Mouse (Mus musculus) adrenal gland, adult 8-10 months (tissue): ENCODE results near the gene Cfap126. TPM values are rescaled to one million over a fixed set of nuclear protein-coding genes. Genes with fewer than 3 reads are reported as not detected.
"Not testable (repeated sequence)": the region's sequence is repeated elsewhere in the genome, so short reads cannot be mapped to it uniquely, and the experiment has no call there.

Experiments
- DNase-seq: peaks from one replicate; pipeline ENCODE4 v3.0.0; 2022
- total RNA-seq, 4 experiments: library from RNA; stranded (reverse); gene quantifications; 2 replicates each; pipeline ENCODE4 v1.2.4; 2022

Cfap126 gene
- 1 to 10 TPM; 1.3 to 4.1 (median 3.1) TPM for total RNA-seq

- DNase-seq = peak; percentile 96
These were observed at the start of gene Cfap126 for GRCm38 (mm10) chr1:171113873-171114299. Gene Cfap126, plus strand, starts transcription at chr1:171113918.

DNA sequence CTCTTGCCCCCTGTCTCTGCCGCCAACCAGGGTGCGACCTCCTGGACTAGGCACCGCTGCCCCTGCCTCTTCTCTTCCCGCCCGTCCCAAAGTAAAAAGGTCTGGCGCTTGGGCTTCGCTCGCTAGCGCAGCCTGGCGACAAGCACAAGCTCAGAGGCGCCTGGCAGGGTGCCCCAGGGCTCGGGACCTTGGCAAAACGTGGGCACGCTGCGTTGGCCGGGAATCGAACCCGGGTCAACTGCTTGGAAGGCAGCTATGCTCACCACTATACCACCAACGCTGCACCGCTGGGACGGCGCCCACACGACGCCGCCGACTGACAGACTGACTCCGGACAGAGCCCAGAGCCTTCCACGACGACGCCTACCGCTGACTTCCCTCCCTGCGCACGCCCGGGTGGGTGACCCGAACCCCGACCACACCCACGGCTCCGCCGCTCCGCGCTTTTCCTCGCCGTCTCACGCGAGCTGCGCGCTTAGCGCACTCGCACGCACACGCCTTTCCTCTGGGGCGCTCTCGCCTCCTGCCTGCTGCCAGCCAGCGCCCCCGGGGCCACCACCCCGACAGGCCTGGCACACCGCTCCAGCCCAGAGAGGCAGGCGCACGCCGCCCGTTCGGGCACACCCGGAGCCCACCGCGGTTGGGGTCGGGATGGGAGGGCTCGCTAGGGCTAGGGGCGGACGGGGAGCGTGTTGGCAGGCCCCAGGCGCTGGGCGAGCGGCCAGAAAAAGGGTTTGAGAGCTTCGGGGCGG lies 49.1 kb upstream of the Cfap126 start, which contains the start of gene Fcgr3:
TSS of gene Fcgr3 (minus strand) at position 445 of the 752 bp plus-strand sequence.
- DNase-seq = peak; percentile 77

- DNase-seq = not testable (repeated sequence)
These were observed 48.5 kb upstream of the Cfap126 start for GRCm38 (mm10) chr1:171065243-171065587.

GRCm38 (mm10) chr1:171065768-171066167 lies 48.0 kb upstream of the Cfap126 start:
- DNase-seq = not testable (repeated sequence)

GRCm38 (mm10) chr1:171066583-171066982 lies 47.1 kb upstream of the Cfap126 start:
- not testable (repeated sequence) for DNase-seq

GRCm38 (mm10) chr1:171067928-171068327 lies 45.8 kb upstream of the Cfap126 start:
- not testable (repeated sequence) for DNase-seq

- not testable (repeated sequence) for DNase-seq
These were observed 44.2 kb upstream of the Cfap126 start for GRCm38 (mm10) chr1:171069508-171069907.

GRCm38 (mm10) chr1:171070879-171071278 lies 42.8 kb upstream of the Cfap126 start:
- DNase-seq = not testable (repeated sequence)

- DNase-seq = not testable (repeated sequence)
These were observed 42.0 kb upstream of the Cfap126 start for GRCm38 (mm10) chr1:171071726-171072125.

GRCm38 (mm10) chr1:171072217-171072616 lies 41.5 kb upstream of the Cfap126 start:
- DNase-seq = not testable (repeated sequence)

DNA sequence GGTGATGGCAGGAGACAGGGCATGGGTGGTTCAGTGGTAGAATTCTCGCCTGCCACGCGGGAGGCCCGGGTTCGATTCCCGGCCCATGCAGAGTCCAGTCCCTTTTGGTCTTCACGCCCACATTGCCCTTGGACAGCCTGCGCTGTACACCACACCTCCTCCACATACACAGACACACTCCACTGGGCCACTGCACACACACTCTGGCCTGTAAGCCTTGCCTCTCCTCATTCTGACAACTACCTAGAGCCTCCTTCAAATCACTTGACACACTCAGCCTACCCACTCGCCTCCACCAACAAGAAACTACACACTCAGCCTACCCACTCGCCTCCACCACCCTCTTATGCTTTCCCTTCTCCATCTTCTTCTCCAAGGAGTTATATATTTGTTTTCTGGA lies 39.4 kb upstream of the Cfap126 start:
- not testable (repeated sequence) for DNase-seq

- DNase-seq = not testable (repeated sequence)
These were observed 37.5 kb upstream of the Cfap126 start for GRCm38 (mm10) chr1:171076176-171076575.

GRCm38 (mm10) chr1:171077192-171077591 lies 36.5 kb upstream of the Cfap126 start:
- not testable (repeated sequence) for DNase-seq

DNA sequence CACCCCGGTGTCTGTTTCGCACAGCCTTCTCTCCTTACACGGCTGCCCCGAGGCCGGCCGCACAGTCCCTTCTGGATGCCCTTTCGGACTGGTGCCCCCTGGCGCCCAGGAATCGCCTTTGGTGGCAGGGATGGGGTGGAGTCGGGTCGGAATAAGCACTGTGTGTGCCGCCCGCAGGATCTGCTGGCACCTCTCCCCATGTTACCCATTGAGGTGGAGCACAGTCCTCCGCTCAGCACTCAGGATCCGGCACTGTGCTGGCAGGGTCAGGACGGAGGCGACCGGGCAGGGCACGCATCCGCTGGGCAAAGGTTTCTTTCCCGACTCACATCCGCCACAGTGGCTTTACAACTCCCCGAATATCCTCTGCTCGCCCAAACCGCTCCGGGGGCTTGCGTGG lies 35.8 kb upstream of the Cfap126 start:
- not testable (repeated sequence) for DNase-seq

- not testable (repeated sequence) for DNase-seq
These were observed 35.3 kb upstream of the Cfap126 start for GRCm38 (mm10) chr1:171078419-171078818.

- not testable (repeated sequence) for DNase-seq
These were observed 34.4 kb upstream of the Cfap126 start for GRCm38 (mm10) chr1:171079345-171079744.

- not testable (repeated sequence) for DNase-seq
These were observed 33.9 kb upstream of the Cfap126 start for GRCm38 (mm10) chr1:171079825-171080224.

GRCm38 (mm10) chr1:171081512-171082231 lies 32.0 kb upstream of the Cfap126 start:
- DNase-seq = not testable (repeated sequence)

DNA sequence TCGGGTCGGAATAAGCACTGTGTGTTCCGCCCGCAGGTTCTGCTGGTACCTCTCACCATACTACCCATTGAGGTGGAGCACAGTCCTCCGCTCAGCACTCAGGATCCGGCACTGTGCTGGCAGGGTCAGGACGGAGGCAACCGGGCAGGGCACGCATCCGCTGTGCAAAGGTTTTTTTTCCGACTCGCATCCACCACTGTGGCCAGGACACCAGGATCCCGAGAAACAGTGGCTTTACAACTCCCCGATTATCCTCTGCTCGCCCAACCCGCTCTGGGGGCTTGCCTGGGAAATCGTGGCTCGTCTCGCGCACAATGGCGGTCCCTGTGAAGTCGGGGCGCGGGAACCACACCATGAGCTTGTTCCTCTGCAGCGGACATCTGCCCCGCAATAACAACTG lies 28.0 kb upstream of the Cfap126 start:
- no peak for DNase-seq

DNA sequence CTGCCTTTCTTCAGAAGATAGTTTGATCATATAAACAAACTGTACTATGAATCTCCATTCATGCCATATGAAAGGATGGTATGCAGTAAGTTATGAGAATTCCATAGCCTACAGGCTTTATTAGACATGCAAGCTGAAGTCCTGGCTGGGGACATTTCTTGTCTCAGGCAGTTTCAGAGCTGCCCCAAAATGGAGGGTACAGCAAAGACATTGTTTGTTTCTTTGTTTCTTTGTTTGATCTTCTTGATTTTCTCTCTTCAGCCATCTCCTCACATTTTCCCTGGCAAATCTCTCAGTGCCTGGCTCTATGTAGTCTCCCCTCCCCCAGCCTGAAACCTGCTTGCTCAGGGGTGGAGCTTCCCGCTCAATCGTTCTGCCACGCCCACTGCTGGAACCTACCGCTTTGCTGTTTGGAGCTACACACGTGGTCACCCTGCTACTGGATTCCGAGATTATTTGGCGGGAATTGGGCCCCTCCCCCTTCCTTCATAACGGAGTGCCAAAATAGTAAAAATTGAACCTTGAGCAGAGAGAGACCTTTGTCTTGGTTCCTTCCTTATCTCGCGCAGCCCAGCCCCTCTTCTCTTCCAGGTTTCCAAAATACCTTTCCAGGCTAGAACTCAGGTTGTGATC lies 25.4 kb upstream of the Cfap126 start:
- not testable (repeated sequence) for DNase-seq

- DNase-seq = no peak
These were observed 23.8 kb upstream of the Cfap126 start for GRCm38 (mm10) chr1:171089891-171090290.

DNA sequence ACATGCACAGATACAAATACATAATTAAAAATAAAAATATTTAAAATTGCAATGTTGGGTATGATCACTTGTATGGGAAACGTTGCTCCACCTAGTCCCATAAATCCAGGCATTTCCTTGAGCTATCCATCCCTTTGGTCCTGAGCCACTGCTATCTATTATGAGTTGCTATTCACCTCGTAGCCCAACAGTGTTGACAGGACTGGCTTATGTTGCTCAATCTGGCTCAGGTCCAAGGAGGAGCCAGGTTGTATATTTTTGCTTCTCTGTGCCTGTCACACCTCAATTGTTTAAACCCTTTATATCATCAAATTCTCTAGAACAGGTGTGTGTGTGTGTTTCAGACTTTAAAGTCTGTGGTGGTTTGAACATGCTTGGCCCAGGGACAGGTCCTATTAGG lies 23.0 kb upstream of the Cfap126 start:
- no peak for DNase-seq

GRCm38 (mm10) chr1:171094424-171094823 lies 19.3 kb upstream of the Cfap126 start:
- DNase-seq = no peak
